Mouse (Mus musculus): Measurements from ENCODE around the gene Olfr1411.

The Olfr1411 gene

DNA sequence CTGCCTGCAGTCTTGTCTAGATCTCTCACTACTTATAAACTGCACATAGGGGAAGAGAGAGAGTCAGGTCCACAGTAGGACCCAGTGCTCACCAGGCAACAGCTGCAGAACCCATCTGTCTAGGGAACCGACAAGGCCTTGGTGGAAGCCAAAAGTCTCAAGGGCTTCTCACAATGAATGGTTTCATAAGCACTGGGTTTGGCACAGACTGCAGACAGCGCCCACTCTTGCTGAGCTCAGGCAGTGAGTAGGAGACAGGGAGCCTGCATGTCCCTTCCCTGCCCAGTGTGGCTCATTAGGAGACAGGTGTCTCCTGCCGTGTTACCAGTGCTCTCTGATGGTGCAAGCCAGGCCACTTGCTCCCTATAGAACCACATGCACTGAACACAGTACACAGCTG is 44.0 kb downstream of the Olfr1411 start:
- DNase-seq (ENCODE audit: extremely low read depth, insufficient read length, low spot score): no peak

- DNase-seq (ENCODE audit: extremely low read depth, insufficient read length, low spot score): no peak
These were observed 44.5 kb downstream of the Olfr1411 start for GRCm38 (mm10) chr1:92638736-92639135.

GRCm38 (mm10) chr1:92640393-92640792 is 46.2 kb downstream of the Olfr1411 start:
- DNase-seq (ENCODE audit: extremely low read depth, insufficient read length, low spot score): no peak

GRCm38 (mm10) chr1:92641514-92642272 is 47.5 kb downstream of the Olfr1411 start, which contains the start of gene Cops9:
Gene Cops9, minus strand, starts transcription at chr1:92641985.
- peak; percentile 90 for DNase-seq (ENCODE audit: extremely low read depth, insufficient read length, low spot score)

DNA sequence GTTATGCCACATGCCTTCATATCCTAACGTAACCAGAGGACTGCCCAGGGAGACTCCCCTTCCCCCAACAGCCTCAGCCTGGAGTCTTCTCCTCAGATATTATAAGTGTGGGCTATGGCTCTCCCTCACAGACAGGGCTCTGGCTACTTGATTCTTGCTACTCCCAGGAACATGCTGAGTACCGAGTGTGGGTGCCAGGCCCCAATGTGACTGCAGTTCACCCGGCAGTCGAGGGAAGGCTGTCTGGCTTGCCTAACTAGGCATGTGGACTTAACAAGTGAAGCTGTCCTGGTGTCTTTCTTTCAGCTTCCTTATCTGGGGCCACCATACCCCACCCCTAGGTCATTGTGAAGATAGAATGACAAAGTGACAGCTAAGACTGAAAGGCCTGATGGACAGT is 49.5 kb downstream of the Olfr1411 start:
- DNase-seq (ENCODE audit: extremely low read depth, insufficient read length, low spot score): no peak

- no peak for DNase-seq (ENCODE audit: extremely low read depth, insufficient read length, low spot score)
These were observed 50.7 kb downstream of the Olfr1411 start for GRCm38 (mm10) chr1:92644916-92645315.

DNA sequence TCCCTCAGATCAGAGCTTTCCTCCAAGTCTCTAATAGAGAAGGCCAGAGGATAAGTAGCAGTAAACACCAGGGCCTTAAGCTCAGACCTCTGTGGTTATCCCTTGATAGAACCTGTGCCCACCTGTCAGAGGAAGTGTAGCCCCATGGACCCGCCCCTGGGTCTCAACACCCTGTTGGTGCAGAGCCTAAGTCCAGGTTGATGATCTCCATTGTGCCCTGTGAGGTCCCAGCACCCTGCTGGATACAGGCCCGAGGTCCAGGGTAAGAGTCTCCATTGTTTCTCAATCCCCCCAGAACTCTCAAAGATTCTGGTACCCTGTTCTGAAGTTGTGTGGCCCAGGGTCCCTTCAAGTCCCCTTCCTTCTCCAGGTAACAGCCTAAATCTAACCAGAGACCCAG is 51.9 kb downstream of the Olfr1411 start:
- no peak for DNase-seq (ENCODE audit: extremely low read depth, insufficient read length, low spot score)

DNA sequence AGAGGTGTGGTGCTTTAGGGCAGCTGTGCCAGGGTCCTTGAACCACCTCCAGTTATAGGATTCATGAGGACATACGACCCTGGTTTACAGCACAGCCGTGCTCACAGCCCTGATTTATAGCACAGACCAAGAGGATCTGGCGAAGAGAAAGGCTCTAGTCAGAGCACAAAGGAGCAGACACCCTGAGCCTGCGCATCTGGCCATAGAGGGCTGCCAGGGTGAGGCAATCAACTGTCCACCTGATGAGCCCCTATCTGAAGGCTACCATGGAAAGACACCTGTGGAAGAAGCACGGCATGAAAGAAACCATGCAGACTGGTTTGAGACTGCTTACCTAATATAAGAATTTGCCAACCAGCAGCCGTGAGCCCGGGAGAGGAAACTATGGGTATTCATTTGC is 52.4 kb downstream of the Olfr1411 start:
- no peak for DNase-seq (ENCODE audit: extremely low read depth, insufficient read length, low spot score)

GRCm38 (mm10) chr1:92647026-92647425 is 52.8 kb downstream of the Olfr1411 start:
- no peak for DNase-seq (ENCODE audit: extremely low read depth, insufficient read length, low spot score)

Data from 3134 (cell line).